Mouse (Mus musculus) ES-E14 (cell line): ENCODE results near the gene Nelfb.

Experiments used
- CHD2 ChIP-seq: IDR thresholded peaks from 2 replicates; pipeline ENCODE4 v1.6.1; 2014; ENCODE audit warnings: mild to moderate bottlenecking, low read depth, low read length, inconsistent platforms
- HCFC1 ChIP-seq: IDR thresholded peaks from 2 replicates; pipeline ENCODE4 v1.6.1; 2012; ENCODE audit warnings: low read length, inconsistent platforms, borderline replicate concordance; ENCODE audit not compliant: insufficient read depth
- MAFK ChIP-seq: IDR thresholded peaks from 2 replicates; pipeline ENCODE4 v1.6.1; 2014; ENCODE audit warnings: mild to moderate bottlenecking, low read depth, low read length, inconsistent platforms; ENCODE audit not compliant: insufficient read depth
- ZC3H11A ChIP-seq: IDR thresholded peaks from 2 replicates; pipeline ENCODE4 v1.6.1; 2012; ENCODE audit warnings: low read depth, mild to moderate bottlenecking, inconsistent platforms, low read length, borderline replicate concordance
- ZNF384 ChIP-seq: IDR thresholded peaks from 2 replicates; pipeline ENCODE4 v1.6.1; 2012; ENCODE audit warnings: low read depth, low read length, inconsistent platforms

GRCm38 (mm10) chr2:25221331-25221772 lies 10.1 kb upstream of the Nelfb start:
- TF ChIP-seq HCFC1 (no peak), ZC3H11A (no peak), CHD2 (0 out of 2 replicates have a peak, but pooled peaks have one; percentile 19), ZNF384 (no peak), MAFK (no peak)
